Mouse (Mus musculus): ENCODE data around the gene Pnpla2.
A peak's percentile ranks its signal among the peaks of the same experiment; 100 is the strongest.
"Not testable (repeated sequence)": the region's sequence is repeated elsewhere in the genome, so short reads cannot be mapped to it uniquely, and the experiment has no call there.

The Pnpla2 gene

DNA sequence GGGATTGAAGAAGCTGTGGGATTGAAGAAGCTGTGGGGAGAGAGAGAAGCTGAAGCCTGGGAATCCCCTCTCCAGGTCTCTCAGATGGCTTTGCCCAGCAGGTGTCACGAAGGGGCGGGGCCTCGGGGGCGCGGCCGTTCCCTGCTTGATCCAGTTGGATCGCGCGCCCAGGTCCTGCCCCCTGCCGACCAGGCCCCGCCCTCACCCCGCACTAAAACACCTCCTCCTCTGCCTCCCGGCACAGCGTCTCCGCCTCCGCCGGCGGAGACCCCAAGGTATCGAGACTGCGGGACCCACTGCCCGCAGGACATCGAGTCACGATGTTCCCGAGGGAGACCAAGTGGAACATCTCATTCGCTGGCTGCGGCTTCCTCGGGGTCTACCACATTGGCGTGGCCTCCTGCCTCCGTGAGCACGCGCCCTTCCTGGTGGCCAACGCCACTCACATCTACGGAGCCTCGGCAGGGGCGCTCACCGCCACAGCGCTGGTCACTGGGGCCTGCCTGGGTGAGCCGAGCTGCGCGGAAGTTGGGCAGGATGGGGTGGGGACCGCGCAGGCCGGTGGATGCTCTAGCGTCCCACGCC, at the start of gene Pnpla2:
Gene Pnpla2 (plus strand): TSS at position 232 of the 585 bp plus-strand sequence.
- peak; percentile 98 to 100 for DNase-seq

DNA sequence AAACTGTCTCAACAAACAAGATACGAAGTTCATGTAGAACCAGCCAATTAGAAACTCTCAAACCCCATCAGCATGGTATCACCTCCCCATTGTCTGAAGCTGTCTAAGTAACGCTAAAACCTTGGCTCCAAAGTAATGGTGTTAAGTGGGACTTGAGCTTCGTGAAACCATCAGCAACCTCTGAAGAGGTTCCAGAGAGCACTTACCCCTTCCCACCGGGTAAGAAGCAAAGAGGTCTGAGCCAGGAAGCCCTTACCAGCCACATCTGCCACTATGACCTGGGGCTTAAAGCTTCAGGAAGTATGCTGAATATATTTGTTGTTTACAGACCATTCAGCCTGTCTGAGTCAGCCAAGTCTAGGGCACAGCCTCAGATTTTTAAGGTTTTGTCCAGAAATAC, 49.5 kb upstream of the Pnpla2 start:
- DNase-seq, result no peak

DNA sequence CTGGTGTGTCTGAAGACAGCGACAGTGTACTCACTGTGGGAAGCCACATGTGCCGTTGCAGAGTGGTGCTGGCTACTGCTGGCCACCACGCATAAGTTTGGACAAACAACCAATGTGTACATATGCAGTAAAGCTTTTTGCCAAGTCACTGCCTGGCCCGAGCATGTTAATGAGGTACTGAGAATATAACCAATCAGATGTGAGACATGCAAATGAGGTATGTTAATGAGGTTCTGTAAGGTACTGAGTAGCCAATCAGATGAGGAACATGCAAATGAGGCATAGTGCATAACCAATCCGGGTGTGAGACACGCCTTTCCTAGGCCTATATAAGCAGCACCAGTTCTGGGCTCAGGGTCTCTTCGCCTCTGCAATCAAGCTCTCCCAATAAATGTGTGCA, 47.3 kb upstream of the Pnpla2 start:
- not testable (repeated sequence) for DNase-seq

DNA sequence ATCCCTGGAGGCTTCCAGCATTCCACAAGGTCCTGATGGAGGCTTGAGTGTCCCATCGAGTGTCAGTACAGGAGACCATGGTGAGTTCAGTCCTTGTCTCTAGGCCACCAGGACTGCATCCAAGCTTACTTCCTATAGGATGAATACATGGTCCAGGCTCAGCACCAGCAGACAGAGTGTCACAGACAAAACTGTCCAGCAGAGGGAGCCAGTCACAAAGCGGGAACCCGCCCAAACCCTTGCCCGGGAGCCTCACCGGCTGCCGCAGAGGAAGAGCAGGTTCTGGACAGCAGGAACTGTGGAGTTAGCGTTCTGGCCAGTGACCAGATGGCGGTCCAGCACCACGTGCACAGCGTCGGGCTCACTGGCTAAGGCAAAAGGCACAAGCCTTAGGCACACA, 46.2 kb upstream of the Pnpla2 start:
- DNase-seq, result peak; percentile 90 to 94

DNA sequence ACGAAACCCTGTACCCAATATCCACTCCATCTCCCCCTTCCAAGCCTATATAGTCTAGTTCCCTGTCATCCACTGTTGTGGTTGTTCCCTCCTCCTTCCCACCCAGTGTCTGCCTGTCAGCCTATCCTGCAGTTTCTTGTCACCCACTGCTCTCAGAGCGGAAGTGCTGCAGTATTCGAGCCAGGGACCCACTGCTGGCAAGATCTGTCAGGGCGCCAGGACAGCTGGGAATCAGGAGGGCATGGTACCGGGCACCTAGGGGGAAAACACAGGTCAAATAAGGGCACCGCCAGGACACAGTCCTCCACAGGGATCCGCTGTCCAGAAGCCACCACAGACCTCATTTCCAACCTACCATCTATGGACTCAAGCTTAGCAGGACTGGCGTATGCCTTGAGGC, 44.4 kb upstream of the Pnpla2 start:
- DNase-seq, result no peak

DNA sequence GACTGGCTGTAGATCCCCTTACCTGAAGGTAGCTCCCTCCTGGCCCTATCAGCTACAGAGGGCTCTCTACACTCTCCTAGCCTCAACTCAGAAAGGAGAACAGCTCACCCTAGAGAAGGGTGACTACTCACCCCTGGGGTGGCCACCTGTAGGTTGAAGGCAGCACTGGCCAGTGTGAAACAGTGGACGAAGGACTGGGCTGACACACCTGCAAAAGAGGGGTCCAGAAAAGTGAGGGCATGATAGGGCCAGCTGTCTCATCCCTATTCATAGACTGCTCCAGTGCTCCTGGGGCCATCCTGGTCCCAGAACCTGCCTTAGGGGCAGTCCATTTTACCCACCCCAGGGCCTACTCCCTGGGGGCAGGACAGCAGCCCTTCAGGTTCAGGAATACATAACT, 43.3 kb upstream of the Pnpla2 start:
- DNase-seq, result no peak

DNA sequence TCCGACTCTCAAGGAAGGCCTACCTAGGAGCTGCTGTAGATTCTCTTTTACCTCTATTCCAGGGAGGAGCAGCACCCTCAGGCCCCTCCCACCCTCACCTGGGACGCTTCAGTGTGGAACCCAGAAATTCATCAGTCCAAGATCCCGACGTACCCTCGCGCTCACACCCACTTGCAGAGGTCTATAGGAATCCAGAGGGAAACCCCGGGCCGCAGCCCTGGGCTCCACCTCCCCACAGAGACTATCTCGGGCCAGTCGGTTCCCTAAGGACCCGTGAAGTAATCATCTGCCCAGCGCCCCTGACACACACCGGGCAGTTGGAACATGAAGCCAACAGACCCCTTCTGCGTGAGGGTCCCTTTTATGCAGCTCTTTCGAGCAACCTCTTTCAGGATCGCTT, 41.7 kb upstream of the Pnpla2 start:
- DNase-seq, result peak in 1 of 2 experiments; percentile 34

DNA sequence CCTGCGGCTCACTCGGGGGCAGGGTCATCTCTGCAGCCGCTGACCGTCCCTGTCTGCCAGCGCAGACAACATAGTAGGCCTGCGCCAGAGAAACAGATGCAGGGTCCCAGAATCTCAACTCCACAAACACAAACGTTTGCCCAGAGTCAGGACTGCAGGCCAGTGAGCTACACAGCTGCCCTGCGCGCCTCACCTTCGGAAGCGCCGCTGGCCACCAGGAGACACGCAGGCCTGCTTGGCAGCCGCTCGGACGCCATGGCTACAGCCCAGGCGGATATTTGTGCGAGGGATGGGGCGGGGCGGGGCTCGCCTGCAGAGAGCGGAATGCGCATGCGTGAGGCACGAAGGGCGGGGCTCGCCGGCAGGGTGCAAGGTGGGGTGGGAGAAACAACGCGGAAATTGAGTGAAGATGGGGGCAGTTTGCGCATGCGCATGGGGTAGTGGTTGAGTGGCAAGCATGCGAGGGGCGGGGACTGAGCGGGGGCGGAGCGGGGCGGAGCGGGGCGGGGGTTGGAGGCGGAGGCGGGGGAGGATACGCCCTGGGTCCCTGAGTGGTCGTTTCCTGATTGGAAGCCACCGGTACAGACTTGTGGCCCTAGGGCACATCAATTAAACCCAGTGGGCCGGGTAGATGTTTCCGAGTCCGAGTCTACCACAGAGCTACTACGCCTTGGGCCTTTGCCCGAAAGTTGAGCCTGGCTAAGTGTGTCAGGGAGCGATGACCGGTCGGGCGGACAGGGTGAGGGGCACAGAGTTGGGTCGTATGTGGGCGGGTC, 41.0 kb upstream of the Pnpla2 start, which contains the start of gene Gatd1:
Gene Gatd1 (minus strand): TSS at position 328 of the 776 bp plus-strand sequence.
- peak; percentile 100 for DNase-seq

DNA sequence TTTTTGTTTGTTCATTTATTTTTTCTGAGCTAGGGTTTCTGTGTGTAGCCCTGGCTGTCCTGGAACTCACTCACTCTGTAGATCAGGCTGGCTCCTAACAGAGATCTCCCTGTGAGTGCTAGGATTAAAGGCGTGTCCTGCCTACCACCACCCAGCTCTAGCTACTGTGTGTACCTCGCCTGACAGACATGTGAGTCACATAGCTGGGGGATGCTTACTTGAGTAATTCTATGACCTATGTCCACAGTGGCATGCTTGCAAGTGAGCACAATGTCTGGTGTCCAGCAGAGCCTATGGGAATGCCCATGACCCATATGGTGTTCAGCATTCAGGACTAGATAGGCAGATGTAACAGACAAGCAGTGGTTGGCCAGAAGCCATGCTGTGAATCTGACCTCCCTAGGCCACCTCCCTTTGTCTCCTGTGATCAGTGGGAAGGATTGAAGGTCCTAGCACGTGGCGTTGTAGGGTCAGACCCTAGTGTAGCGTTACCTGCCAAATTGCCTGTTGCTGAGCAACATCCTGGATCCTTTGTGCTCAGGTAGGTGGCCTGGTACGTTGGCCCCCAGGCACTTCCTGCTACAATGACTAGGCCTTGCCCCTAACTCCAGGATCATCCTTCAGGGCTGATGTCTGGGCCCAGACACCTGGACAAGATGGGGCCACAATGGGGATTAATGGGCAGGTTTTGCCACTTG, 38.7 kb upstream of the Pnpla2 start:
- no peak for DNase-seq

DNA sequence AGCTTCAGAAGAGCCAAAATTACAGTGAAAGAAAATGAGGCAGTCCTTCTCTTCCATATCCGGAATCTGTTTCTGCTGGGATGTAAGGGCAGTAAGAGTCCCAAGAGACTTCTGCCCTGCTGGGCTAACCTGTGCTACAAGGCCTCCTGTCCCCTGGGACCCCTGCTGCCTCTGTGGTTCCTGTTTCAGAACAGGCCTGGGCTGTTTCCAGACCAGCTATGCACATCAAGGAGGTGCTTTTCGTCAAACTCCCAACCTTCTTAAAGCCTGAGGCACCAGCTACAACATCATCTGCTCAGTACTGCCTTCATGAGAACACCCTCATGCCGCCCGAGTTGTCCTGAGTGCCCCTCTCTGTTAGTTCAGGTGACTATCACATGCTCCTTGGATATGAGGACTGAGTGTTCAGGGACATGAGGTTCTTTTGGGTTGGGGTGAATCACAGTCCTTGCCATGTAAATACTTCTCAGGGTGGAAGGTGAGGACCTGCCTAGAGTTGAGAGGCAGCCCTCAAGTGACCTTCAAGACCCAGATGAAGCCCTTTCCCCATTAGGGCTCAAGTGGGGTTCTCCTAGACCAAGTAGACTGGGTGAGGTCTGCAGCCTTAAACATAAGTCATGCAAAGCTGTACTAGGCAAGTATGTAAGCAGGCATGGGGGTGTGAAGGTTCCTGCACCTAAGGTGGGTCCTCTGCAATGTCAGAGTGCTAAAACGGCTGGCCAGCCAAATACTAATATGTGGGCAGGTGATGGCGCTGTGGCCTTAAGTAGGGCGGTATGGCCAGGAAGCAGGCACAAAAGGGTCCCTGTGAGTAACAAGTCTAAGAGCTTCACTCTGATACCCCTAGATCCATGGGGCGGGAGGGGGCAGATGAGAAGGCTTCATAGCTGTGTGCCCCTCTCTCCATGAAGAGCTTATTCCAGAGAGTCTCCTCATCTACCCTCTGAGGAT, 37.0 kb upstream of the Pnpla2 start:
- DNase-seq, result no peak

DNA sequence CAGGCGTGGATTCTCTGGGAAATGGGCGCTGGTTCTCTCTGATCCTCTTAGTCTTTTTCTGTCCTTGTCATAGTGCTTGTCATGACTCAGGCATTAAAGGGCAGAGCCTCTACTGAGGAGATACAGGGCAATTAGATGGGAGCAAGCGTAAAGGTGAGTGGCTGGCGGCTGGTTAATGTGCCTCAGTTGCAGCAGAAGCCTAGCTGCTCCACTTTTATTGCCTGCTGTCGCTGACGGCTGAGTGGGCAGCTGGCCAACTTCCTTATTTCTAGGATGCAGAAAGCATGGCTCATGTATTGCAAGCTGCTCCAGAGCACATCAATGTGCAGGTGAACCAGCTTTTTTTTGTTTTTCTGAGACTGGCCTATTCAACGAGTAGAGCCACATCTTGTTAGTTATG, 36.0 kb upstream of the Pnpla2 start:
- DNase-seq, result peak in 1 of 2 experiments; percentile 78

DNA sequence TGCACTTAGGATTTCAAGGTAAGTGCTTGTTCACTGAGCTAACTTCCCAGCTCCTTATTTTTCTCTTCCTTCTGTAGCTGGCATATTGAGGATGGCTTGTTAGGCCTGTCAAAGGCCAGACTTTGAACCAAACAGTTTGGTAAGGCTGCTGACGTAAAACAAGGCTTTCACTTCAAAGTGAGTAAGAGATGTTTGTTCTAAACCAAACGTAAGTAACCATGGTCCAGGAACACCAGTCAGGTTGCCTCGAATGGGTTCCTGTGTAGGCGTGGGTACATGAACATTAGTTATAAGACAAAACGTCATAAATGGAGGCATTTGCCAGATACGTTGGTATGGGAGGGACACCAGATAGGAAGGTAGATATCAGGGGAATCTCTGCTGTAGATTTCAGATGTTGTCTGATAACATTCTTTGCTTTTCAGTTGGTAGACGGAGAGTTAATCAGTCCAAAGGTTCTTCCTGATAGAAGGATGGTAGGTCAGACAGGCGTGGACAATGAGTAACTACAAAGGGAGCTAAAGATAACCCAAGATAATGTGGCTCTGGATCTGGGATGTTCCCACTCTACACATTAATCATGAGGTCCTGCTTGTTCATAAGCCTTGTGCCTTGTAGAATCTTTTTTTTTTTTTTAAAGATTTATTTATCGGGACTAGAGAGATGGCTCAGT, 34.8 kb upstream of the Pnpla2 start:
- no peak for DNase-seq

DNA sequence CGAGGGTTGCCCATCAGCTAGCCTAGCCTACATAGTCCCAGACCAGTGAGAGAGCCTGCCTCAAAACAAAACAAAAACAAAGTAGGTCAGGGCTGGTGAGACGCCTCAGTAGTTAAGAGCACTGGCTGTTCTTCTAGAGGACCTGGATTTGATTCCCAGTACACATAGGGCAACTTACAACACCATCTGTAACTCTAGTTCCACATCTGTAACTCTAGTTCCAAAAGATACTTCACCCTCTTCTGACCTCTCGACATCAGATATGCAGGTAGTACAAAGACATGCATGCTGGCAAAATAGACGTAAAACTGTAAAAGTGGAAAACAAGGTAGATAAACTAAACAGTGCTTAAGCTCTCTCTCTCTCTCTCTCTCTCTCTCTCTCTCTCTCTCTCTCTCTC, 31.2 kb upstream of the Pnpla2 start:
- no peak for DNase-seq

DNA sequence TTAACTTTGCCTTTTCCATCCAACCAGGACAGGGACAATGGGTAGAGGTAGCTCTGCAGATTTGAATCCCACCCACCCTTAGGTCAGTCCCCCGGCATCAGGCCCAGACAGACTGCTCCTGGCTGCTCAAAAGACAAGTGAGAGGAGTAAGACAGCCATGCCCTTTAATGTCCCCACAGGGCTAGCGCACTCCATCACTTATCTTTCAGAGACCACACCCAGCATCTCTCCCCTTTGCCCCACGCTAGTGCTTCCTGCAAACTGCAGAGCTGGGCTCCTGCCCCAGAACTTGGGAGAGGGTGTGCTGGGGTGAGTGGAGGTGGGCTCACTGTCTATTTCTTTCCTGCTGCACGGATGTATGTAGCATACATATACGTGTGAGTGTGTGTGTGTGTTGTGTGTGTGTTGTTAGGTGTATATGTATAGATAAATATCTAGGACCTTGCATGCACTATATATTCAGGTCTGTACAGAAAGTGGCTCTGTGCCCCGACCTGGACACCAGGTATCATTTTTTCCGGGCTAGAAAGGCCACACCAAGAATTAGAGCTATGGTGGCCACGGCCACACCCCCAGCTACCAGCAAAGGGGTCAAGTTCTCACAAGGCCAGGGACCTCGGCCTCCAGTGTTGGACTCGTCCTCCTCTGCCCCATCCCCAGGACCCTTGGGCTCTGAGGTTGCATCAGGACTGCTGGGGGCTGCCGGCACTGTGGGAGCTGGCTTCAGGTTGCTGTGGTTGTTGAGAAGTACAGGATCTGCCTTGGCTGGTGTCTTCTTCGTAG, 27.9 kb upstream of the Pnpla2 start:
- DNase-seq, result no peak

DNA sequence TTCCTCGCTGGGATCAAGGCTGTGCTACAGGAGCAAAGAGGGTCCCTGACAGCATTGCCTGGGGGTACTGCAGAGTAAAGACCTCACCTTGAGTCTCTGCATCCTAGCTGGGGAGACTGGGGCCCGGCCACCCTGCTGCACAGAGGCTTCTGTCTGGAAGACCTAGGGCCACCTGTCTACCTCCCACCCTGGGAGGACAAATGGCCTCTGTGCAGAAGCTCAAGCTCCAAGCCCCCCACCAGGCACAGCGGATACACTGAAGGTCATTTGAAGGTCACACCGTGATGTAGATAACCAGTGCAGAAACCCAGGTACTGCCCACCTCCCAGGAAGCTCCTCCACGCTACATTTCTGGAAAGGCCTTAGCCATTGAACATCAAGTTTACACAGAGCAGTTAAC, 26.3 kb upstream of the Pnpla2 start:
- DNase-seq, result no peak

DNA sequence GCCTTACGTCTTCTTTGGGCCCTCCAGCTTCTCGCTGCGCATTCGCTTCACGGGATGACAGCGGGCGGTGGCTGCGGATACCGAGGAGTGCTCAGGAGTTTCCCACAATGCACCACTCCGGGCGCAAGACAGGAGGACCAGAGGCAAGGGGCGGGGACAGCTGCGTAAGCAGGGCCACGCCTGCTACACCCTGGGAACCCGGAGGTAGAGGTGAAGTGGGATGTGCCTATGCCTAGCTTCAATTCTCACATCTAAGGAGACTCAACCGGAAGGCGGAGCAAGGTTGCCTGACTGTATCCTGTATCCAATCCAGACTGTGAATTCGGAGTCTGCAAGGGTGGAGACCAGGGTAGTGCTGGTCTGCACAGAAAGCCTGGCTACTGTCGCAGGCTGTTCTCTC, 25.7 kb upstream of the Pnpla2 start, which contains the start of gene Cend1:
Gene Cend1 (minus strand): TSS at position 182 of the 400 bp plus-strand sequence.
- DNase-seq, result peak; percentile 61 to 76

DNA sequence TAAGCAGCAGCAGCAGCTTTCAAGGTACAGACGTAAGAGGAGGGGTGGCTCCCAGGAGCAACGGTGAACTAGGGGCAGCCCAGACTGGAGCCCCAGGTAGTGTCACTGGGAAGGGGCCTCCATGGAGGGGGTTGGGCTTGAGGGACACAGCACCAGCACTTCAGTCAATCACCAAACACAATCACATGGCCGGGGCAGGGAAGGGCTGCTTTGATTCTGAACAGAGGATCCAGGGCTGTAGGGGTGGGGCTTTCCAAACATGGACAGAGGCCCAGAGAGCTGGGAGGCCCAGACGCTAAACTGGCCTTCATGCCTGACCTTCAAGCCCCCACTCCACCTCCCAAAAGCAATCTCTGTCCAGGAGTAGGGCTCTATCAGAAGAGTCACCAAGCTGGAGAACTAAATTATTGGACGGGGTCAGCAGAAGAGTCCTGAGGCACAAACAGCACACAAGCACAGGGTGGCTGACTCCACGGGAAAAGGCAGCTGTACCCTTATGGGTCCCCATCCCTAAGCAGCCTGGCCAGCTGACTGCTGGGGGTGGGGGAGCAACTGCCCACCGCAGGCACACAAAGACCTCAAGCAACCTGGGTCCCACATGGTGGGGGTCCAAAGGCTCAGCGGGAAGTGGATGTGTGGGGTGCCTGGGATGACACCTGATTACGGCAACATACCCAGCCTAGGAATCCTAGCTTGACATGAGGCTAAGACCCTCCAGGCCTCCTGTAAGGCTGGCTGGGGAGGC, 25.0 kb upstream of the Pnpla2 start:
- DNase-seq, result no peak

DNA sequence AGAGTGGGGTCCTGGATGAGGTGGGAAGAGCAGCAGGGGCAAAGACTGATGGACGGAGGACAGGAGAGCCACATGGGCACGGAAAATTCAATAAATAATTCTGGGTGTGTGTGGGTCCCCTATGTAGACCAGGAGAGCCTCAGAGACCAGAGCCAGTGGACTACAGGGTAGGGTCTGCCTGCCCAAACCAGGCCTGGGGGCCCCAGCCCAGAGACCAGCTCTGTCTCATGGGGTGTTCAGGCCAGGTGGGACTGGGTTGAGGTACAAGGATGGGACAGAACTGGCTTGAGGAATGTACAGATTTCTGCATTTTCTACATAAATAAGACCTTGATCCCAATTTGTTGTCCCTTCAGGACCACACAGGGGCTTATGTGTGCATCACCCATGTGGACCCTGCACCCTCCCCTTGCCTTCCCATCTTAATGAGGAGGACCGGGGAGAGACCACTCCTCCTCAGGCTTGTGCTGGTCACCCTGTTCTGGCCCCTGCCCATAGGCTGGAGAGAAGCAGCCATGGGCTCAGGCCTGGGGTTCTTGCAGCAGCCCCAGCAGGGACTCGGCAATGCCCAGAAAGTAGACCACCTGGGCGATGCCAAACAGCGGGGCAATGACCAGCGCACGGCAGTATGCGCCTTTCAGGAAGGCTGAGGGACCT, 24.3 kb upstream of the Pnpla2 start:
- no peak for DNase-seq

DNA sequence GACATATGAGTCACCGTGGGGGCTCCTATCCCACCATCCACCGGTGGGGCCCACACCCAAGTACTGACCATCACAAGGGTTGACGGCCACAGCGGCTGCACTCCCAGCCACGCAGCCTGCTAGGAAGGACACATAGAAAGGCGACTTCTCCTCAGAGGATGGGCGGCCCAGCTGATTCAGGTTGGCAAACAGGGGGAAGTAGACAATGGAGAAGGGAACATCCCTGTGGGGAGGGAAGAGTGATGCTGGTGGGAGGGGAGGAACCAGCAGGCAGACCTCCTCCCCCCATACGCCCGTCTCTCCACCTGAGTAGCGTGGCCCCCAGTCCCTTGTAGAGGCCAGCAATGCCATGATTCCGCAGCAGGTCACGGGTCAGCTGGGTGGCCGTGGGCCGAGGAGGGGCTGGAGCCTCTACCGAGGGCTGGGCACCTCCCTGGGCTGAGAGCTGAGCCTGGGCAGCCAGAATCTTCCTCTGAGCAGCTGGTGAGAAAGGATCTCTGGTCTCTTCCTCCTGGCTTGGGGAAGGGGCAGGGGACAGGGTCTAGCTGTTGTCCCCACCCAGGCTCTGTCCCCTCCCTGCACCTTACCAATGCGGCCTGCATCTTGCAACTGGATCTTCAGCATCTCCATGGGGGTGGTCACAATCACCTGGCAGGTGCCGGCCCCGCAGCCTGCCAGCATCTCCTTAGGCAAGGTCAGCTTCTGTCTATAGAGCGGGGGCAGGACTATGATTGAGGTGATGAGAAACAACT, 23.4 kb upstream of the Pnpla2 start:
- DNase-seq, result no peak

All from kidney, postnatal 36 days (tissue).